Mouse (Mus musculus): ENCODE data around the gene Bcam. TPM values are rescaled to one million over a fixed set of nuclear protein-coding genes. Genes with fewer than 3 reads are reported as not detected.

Gene Bcam
- polyA plus RNA-seq (2012; rRNA removed) = 769 and 829 TPM in 2 replicates

DNA sequence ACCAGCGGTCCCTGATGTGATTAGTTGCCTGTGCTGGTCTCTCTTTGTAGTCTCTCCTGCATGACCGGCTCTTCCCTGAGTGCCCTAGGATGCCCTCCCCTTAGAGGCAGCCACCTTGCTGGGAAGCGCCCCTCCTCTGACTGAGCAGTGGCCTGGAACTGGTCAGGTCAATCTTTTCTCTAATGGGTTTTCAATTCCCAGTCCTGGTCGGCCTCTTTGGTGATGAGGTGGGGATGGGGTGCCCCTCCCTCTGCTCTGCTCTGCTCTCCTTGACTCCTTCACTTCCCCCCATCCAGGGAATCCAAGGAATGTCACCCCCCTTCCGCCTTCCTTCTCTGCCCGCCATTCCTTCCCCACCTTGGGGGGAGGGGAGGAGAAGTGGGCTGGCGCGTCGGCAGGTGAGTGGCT lies at the start of gene Bcam:
Gene Bcam (minus strand): TSS at position 33 of the 408 bp plus-strand sequence.
- TF ChIP-seq CTCF (IDR thresholded peaks at IDR 0.05; ENCODE audit: insufficient read depth, low read length) (no peak), POLR2A (IDR thresholded peaks at IDR 0.05; ENCODE audit: borderline replicate concordance, extremely low read depth, low read depth, low read length) (no peak)
- WGBS = 24% methylated on average over 9 of the region's 9 CpGs

DNA sequence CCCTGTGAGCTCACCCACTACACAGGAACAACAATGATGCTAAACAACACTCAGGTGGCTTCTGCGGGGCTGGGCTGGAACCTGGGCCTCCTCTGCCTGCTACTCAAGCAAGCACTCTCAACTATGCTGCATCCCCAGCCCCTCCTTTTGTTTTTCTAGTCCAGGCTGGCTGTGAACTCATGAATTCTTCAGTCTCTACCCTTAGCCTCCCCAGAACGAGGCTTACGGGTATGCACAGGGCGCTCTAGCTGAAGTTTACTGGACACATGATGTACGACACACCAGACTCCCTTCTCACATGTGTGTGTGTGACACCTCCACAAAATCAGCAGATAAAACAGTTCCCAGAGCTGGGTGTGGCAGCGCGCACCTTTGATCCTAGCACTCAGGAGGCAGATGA lies 48.1 kb upstream of the Bcam start:
- TF ChIP-seq POLR2A (IDR thresholded peaks at IDR 0.05; ENCODE audit: borderline replicate concordance, extremely low read depth, low read depth, low read length) (no peak), CTCF (IDR thresholded peaks at IDR 0.05; ENCODE audit: insufficient read depth, low read length) (no peak)
- no peak for DNase-seq
- 84% methylated on average over 7 of the region's 7 CpGs for WGBS
- Histone ChIP-seq H3K4me1 (ENCODE audit: control insufficient read depth, insufficient read depth, low read length) (peaks cover 21% of the 10 kb centered on the region), H3K4me3 (replicated peaks; ENCODE audit: extremely low read depth, low read depth, low read length) (no peak overlapping the region)

More for the DNA sequence above, at the start of gene Bcam:
- DNase-seq = peak; percentile 67
- H3K4me3 ChIP-seq (replicated peaks; ENCODE audit: extremely low read depth, low read depth, low read length) = peak within 1 kb of the TSS; percentile 76
- H3K4me1 ChIP-seq (ENCODE audit: control insufficient read depth, insufficient read depth, low read length) = peaks cover 10% of the 10 kb centered on the region

DNA sequence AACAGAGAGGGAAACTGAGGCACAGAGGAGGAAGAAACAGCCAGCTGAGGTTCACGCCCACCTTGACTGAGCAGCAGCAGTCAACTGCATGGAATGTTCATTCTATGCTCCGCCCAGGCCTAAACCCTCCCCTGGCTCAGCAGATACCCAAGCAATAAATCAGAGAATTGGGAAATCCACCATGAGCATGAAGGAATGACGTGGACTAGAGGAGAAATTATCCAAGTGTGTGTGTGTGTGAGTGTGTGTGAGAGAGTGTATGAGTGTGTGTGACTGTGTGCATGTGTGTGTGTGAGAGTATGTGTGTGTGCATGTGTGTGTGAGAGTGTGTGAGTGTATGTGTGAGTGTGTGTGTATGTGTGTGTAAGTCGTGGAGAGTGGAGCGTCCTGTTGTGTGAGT lies 47.6 kb upstream of the Bcam start:
- H3K4me3 ChIP-seq (replicated peaks; ENCODE audit: extremely low read depth, low read depth, low read length) = no peak overlapping the region
- WGBS = 50% methylated on average over 5 of the region's 5 CpGs
- peaks cover 17% of the 10 kb centered on the region for H3K4me1 ChIP-seq (ENCODE audit: control insufficient read depth, insufficient read depth, low read length)
- DNase-seq = no peak
- no peak for TF ChIP-seq CTCF (IDR thresholded peaks at IDR 0.05; ENCODE audit: insufficient read depth, low read length)
- TF ChIP-seq POLR2A (IDR thresholded peaks at IDR 0.05; ENCODE audit: borderline replicate concordance, extremely low read depth, low read depth, low read length) = no peak

DNA sequence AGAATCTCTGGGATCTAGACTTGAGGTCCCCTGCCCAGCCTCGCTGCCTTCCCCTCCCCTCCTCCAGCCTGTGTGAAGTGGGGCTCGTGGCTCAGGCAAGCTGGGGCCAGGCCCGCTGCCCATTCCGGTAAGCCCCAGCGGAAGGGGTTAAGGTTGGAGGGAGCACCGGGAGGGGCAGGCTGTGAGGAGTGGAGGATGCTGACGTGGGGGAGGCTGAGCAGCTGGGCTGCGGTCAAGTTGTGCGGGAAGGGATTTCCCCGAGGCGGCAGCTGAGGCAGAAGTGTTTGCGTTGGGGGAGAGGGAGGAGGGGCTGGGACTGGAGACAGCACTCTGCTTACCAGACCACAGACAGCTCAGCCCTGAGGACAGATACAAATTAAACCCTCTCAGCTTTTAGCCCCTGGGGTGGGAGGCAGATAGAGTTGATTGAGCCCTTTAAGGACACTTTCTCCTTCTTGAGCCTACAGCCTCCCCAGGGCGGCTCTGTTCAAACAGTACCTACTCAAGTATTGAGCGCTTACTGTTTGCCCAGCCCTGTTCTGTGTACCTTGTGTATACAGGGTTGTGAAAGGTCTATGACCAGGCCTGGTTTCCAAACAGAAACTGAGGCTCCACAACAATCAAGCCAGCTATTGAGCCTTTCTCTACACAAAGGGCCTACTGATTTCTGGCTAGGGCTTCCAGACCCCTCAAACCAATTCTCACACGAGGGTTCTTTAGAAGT lies 46.7 kb upstream of the Bcam start:
- peak; percentile 3; the same call in 1 of the 2 replicates for TF ChIP-seq POLR2A (IDR thresholded peaks at IDR 0.05; ENCODE audit: borderline replicate concordance, extremely low read depth, low read depth, low read length)
- no peak for TF ChIP-seq CTCF (IDR thresholded peaks at IDR 0.05; ENCODE audit: insufficient read depth, low read length)
- DNase-seq = peak; percentile 84
- peaks cover 10% of the 10 kb centered on the region for H3K4me1 ChIP-seq (ENCODE audit: control insufficient read depth, insufficient read depth, low read length)
- H3K4me3 ChIP-seq (replicated peaks; ENCODE audit: extremely low read depth, low read depth, low read length) = peak overlapping the region; percentile 69
- 16% methylated on average over 15 of the region's 15 CpGs for WGBS

DNA sequence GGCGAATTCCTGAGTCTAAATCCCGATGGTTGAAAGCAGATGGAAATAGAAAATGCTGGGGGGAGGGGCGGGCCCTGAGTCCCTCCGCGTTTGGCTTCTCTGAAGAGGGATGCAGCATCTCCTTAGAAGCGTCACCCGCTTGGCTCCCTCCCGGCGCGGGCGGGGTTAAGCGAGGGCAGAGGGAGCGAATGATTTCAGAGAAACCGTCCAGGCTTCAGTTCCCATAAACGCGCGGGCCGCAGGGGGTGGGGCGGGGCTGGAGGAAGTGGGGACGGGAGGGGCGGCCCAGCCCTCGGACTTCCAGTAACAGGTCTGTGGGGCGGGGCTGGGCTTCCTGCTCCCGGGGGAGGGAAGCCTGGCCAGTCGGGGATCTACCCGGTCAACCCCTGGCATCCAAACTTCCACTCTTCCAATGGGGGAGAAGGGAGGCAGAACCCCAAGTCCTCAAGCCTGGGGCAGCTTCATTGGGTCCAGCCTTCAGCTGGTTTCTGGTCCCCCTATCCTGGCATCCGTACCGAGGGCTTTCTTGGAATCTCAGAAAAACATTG lies 45.5 kb upstream of the Bcam start:
- Histone ChIP-seq H3K4me3 (replicated peaks; ENCODE audit: extremely low read depth, low read depth, low read length) (peak overlapping the region; percentile 69), H3K4me1 (ENCODE audit: control insufficient read depth, insufficient read depth, low read length) (peaks cover 10% of the 10 kb centered on the region)
- 1% methylated on average over 28 of the region's 28 CpGs for WGBS
- DNase-seq = peak; percentile 85
- TF ChIP-seq POLR2A (IDR thresholded peaks at IDR 0.05; ENCODE audit: borderline replicate concordance, extremely low read depth, low read depth, low read length) (peak; percentile 81; the same call in 1 of the 2 replicates), CTCF (IDR thresholded peaks at IDR 0.05; ENCODE audit: insufficient read depth, low read length) (no peak)

DNA sequence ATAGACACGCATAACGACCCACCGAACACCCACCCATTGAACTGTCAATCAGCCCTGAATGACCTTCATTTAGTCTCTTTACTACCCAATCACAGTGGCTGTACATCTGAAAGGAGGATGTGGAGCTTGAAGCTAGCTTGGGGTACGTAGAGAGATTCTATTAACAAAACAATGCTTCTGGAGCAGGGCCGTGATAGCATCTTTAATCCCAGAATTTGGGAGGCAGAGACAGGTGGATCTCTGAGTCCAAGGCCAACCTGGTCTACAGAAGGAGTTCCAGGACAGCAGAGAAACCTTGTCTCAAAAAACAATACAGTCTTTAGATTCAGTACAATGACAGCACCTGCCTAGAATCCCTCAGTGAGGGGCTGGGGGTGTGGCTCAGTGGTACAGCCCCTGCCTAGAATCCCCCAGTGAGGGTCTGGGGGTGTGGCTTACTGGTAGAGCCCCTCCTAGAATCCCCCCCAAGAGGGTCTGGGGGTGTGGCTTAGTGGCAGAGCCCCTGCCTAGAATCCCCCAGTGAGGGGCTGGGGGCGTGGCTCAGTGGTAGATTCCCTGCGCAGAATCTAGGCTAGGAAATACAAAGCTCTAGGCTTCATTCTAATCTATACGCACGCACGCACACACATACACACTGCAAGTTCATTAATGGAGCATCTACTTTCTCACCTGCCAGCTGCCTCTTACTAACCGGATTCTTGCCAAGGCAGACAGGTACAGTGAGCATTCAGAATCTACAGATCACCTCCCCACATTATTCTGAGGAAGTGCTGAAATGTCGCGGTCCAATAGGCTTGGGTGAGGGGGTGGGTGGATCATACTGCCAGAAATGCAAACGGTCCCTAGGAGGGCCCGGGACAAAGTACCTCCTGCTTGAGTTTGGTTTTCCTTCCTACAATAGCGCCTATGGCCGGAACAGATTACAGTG lies 44.7 kb upstream of the Bcam start:
- no peak for TF ChIP-seq POLR2A (IDR thresholded peaks at IDR 0.05; ENCODE audit: borderline replicate concordance, extremely low read depth, low read depth, low read length)
- no peak for TF ChIP-seq CTCF (IDR thresholded peaks at IDR 0.05; ENCODE audit: insufficient read depth, low read length)
- Histone ChIP-seq H3K4me1 (ENCODE audit: control insufficient read depth, insufficient read depth, low read length) (peaks cover 10% of the 10 kb centered on the region), H3K4me3 (replicated peaks; ENCODE audit: extremely low read depth, low read depth, low read length) (peak overlapping the region; percentile 49)
- WGBS = 40% methylated on average over 17 of the region's 17 CpGs
- DNase-seq = no peak

DNA sequence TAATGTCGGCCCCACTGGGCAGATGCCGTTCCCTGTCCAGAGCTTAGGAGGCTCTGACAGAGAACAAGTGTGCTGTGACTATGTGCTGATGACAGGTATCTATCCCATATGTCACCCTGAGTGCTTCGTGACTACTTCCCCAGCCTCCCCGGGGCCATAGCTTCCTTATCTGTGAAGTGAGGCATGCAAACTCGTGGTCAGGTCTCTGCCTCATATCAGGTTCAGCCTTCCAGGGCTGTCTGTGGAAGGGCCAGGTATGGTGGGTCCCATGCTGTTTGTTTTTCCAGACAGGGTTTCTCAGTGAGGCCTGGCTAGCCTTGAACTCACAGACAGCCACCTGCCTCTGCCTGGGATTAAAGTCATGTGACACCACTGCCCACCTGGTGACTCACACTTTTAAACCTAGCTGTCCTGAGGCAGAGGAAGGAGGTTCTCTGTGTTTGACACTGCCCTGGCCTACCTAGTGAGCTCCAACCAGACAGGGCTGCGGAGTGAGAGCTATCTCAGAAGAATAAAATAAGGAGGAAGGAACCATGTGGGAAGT lies 42.8 kb upstream of the Bcam start:
- TF ChIP-seq CTCF (IDR thresholded peaks at IDR 0.05; ENCODE audit: insufficient read depth, low read length) (no peak), POLR2A (IDR thresholded peaks at IDR 0.05; ENCODE audit: borderline replicate concordance, extremely low read depth, low read depth, low read length) (no peak)

DNA sequence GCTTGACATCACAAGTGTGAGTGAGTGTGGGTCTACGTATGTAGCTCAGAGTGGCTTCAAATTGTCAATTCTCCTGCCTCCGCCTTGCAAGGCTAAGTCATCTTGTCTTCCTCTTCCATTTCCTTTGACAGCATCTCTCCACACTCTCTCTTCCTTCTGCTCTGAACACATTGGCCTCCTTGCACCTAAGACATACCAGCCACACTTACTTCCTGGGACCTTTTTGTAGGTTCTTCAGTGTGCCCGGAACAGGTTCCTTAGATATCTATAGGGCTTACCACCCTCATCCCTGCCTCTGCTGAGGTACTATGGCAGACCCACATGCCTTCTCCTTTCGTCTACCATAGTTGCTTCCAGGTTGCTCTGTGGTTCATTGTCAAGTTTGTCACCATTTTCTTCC lies 42.3 kb upstream of the Bcam start:
- no peak for DNase-seq
- no peak overlapping the region for H3K4me3 ChIP-seq (replicated peaks; ENCODE audit: extremely low read depth, low read depth, low read length)
- H3K4me1 ChIP-seq (ENCODE audit: control insufficient read depth, insufficient read depth, low read length) = peaks cover 6% of the 10 kb centered on the region
- 94% methylated on average over 4 of the region's 4 CpGs for WGBS
- TF ChIP-seq CTCF (IDR thresholded peaks at IDR 0.05; ENCODE audit: insufficient read depth, low read length) (no peak), POLR2A (IDR thresholded peaks at IDR 0.05; ENCODE audit: borderline replicate concordance, extremely low read depth, low read depth, low read length) (no peak)

More for the DNA sequence above, 42.8 kb upstream of the Bcam start:
- Histone ChIP-seq H3K4me3 (replicated peaks; ENCODE audit: extremely low read depth, low read depth, low read length) (no peak overlapping the region), H3K4me1 (ENCODE audit: control insufficient read depth, insufficient read depth, low read length) (peaks cover 6% of the 10 kb centered on the region)
- DNase-seq = no peak
- 74% methylated on average over 6 of the region's 6 CpGs for WGBS

DNA sequence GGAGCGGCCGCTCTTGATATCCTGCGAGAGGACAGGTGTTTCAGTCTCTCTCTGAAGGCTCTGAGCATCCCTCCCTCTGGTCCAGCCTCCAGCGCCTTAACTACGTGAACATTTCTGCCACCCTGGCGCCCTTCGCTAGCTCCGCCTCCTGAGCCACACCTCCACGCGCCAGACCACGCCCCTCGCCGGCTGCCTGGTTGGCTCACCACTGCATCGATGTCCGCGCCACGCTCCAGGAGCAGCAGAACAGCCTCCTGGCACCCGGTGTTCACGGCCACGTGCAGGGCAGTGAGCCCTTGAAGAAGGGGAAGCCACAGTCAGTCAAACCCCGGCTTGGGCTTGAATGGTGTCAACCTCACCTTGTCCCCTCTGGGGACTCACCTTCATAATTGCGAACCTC lies 40.3 kb upstream of the Bcam start:
- DNase-seq = peak; percentile 74
- Histone ChIP-seq H3K4me1 (ENCODE audit: control insufficient read depth, insufficient read depth, low read length) (peaks cover 3% of the 10 kb centered on the region; the same call in 1 of the 2 replicates), H3K4me3 (replicated peaks; ENCODE audit: extremely low read depth, low read depth, low read length) (no peak overlapping the region)
- WGBS = 42% methylated on average over 22 of the region's 22 CpGs
- TF ChIP-seq CTCF (IDR thresholded peaks at IDR 0.05; ENCODE audit: insufficient read depth, low read length) = no peak
- no peak for TF ChIP-seq POLR2A (IDR thresholded peaks at IDR 0.05; ENCODE audit: borderline replicate concordance, extremely low read depth, low read depth, low read length)
